Mouse (Mus musculus) MEL (cell line): ENCODE data around the gene Hoxb1. TPM values are rescaled to one million over a fixed set of nuclear protein-coding genes. Genes with fewer than 3 reads are reported as not detected.

Source experiments
- DNase-seq: peaks from one replicate; pipeline ENCODE4 v3.0.0; 2011; ENCODE audit warnings: low read depth, low spot score
- H3K27ac ChIP-seq: 2 replicates; pipeline ENCODE4 v1.5.1; 2012; ENCODE audit warnings: low read depth, mild to moderate bottlenecking, control low read depth, low read length, moderate library complexity; ENCODE audit not compliant: control insufficient read depth
- H3K27me3 ChIP-seq, 2 experiments: fragments of 150-350 bp in 1 of 2; sonication (generic) in 1 of 2; 2 replicates each; pipeline ENCODE4 v1.6.1; 2012; ENCODE audit warnings: low read length in 2 of 2, mild to moderate bottlenecking in 2 of 2, improper control_type of control experiment in 1 of 2, moderate library complexity in 1 of 2; ENCODE audit not compliant: insufficient read depth in 2 of 2, control insufficient read depth in 1 of 2
- H3K36me3 ChIP-seq, 2 experiments: 2 replicates each; pipeline ENCODE4 v1.6.1; 2012 to 2014; ENCODE audit warnings: low read length in 2 of 2, improper control_type of control experiment in 1 of 2, inconsistent platforms in 1 of 2, mild to moderate bottlenecking in 1 of 2; ENCODE audit not compliant: insufficient read depth in 2 of 2, control insufficient read depth in 1 of 2
- H3K4me1 ChIP-seq, 2 experiments: fragments of 150-350 bp in 1 of 2; sonication (generic) in 1 of 2; 2 replicates each; pipeline ENCODE4 v1.6.1; 2012; ENCODE audit warnings: low read length in 2 of 2, improper control_type of control experiment in 1 of 2, mild to moderate bottlenecking in 1 of 2; ENCODE audit not compliant: insufficient read depth in 2 of 2, control insufficient read depth in 1 of 2
- H3K4me3 ChIP-seq, 2 experiments: fragments of 150-350 bp in 1 of 2; sonication (generic) in 1 of 2; 2 replicates each; pipeline ENCODE4 v1.5.1; 2012; ENCODE audit warnings: low read depth in 2 of 2, low read length in 2 of 2, mild to moderate bottlenecking in 2 of 2, moderate library complexity in 2 of 2, control low read depth in 1 of 2, improper control_type of control experiment in 1 of 2; ENCODE audit not compliant: control insufficient read depth in 1 of 2, insufficient read depth in 1 of 2
- H3K79me2 ChIP-seq: 2 replicates; pipeline ENCODE4 v1.6.1; 2012; ENCODE audit warnings: mild to moderate bottlenecking, low read length, moderate library complexity; ENCODE audit not compliant: control insufficient read depth, poor library complexity, insufficient read depth
- H3K9ac ChIP-seq: 2 replicates; pipeline ENCODE4 v1.6.1; 2012; ENCODE audit warnings: low read depth, mild to moderate bottlenecking, control low read depth, low read length, moderate library complexity; ENCODE audit not compliant: control insufficient read depth, poor library complexity, severe bottlenecking
- H3K9me3 ChIP-seq: fragments of 150-350 bp; sonication (generic); replicated peaks from 2 replicates; pipeline ENCODE4 v1.6.1; 2012; ENCODE audit warnings: mild to moderate bottlenecking, low read length, improper control_type of control experiment, moderate library complexity; ENCODE audit not compliant: insufficient read depth
- BHLHE40 ChIP-seq: IDR thresholded peaks from 2 replicates; pipeline ENCODE4 v1.6.1; 2012; ENCODE audit warnings: low read depth, mild to moderate bottlenecking, inconsistent platforms, low read length, improper control_type of control experiment, borderline replicate concordance
- CHD1 ChIP-seq: IDR thresholded peaks from 2 replicates; pipeline ENCODE4 v1.6.1; 2012; ENCODE audit warnings: low read depth, mild to moderate bottlenecking, inconsistent platforms, low read length, improper control_type of control experiment
- CHD2 ChIP-seq: IDR thresholded peaks from 2 replicates; pipeline ENCODE4 v1.6.1; 2011; ENCODE audit warnings: low read length, improper control_type of control experiment
- ELF1 ChIP-seq: IDR thresholded peaks from 2 replicates; pipeline ENCODE4 v1.6.1; 2014; ENCODE audit warnings: low read depth, mild to moderate bottlenecking, inconsistent platforms, low read length, improper control_type of control experiment, moderate library complexity
- EP300 ChIP-seq, 2 experiments: IDR thresholded peaks; 2 replicates each; pipeline ENCODE4 v1.6.1; 2011; ENCODE audit warnings: improper control_type of control experiment in 2 of 2, low read length in 2 of 2, low read depth in 1 of 2, mild to moderate bottlenecking in 1 of 2
- ETS1 ChIP-seq: IDR thresholded peaks from 2 replicates; pipeline ENCODE4 v1.6.1; 2012; ENCODE audit warnings: low read depth, mild to moderate bottlenecking, inconsistent platforms, low read length, improper control_type of control experiment, moderate library complexity
- GABPA ChIP-seq: IDR thresholded peaks from 2 replicates; pipeline ENCODE4 v1.6.1; 2012; ENCODE audit warnings: low read depth, mild to moderate bottlenecking, inconsistent platforms, low read length, improper control_type of control experiment, moderate library complexity
- GATA1 ChIP-seq: IDR thresholded peaks from 2 replicates; pipeline ENCODE4 v1.6.1; 2011; ENCODE audit warnings: low read depth, low read length, improper control_type of control experiment
- MAFK ChIP-seq: IDR thresholded peaks from 2 replicates; pipeline ENCODE4 v1.6.1; 2011; ENCODE audit warnings: low read depth, mild to moderate bottlenecking, low read length, improper control_type of control experiment, borderline replicate concordance
- MAX ChIP-seq: IDR thresholded peaks from 2 replicates; pipeline ENCODE4 v1.6.1; 2011; ENCODE audit warnings: low read length, improper control_type of control experiment
- MAZ ChIP-seq: IDR thresholded peaks from 2 replicates; pipeline ENCODE4 v1.6.1; 2012; ENCODE audit warnings: low read depth, mild to moderate bottlenecking, inconsistent platforms, low read length, improper control_type of control experiment
- NELFE ChIP-seq: IDR thresholded peaks from 2 replicates; pipeline ENCODE4 v1.6.1; 2011; ENCODE audit warnings: low read depth, low read length, improper control_type of control experiment
- RAD21 ChIP-seq: IDR thresholded peaks from 2 replicates; pipeline ENCODE4 v1.6.1; 2011; ENCODE audit warnings: mild to moderate bottlenecking, low read depth, low read length, improper control_type of control experiment
- RCOR1 ChIP-seq: IDR thresholded peaks from 2 replicates; pipeline ENCODE4 v1.6.1; 2012; ENCODE audit warnings: low read depth, mild to moderate bottlenecking, inconsistent platforms, low read length, improper control_type of control experiment
- SMC3 ChIP-seq: IDR thresholded peaks from 2 replicates; pipeline ENCODE4 v1.6.1; 2011; ENCODE audit warnings: low read depth, low read length, improper control_type of control experiment
- TAL1 ChIP-seq: IDR thresholded peaks from 2 replicates; pipeline ENCODE4 v1.6.1; 2012; ENCODE audit warnings: mild to moderate bottlenecking, inconsistent platforms, low read length, moderate library complexity, mixed read lengths
- TBP ChIP-seq: IDR thresholded peaks from 2 replicates; pipeline ENCODE4 v1.8.0; 2011; ENCODE audit warnings: low read depth, low read length, improper control_type of control experiment
- UBTF ChIP-seq: IDR thresholded peaks from 2 replicates; pipeline ENCODE4 v1.6.1; 2012; ENCODE audit warnings: low read depth, mild to moderate bottlenecking, inconsistent platforms, low read length, improper control_type of control experiment, moderate library complexity, borderline replicate concordance; ENCODE audit not compliant: insufficient read depth
- USF1 ChIP-seq: IDR thresholded peaks from 2 replicates; pipeline ENCODE4 v1.6.1; 2014; ENCODE audit warnings: low read depth, mild to moderate bottlenecking, inconsistent platforms, low read length, improper control_type of control experiment, moderate library complexity
- ZKSCAN1 ChIP-seq: IDR thresholded peaks from 2 replicates; pipeline ENCODE4 v1.6.1; 2012; ENCODE audit warnings: low read depth, mild to moderate bottlenecking, inconsistent platforms, low read length, improper control_type of control experiment, moderate library complexity
- ZMIZ1 ChIP-seq: IDR thresholded peaks from 2 replicates; pipeline ENCODE4 v1.6.1; 2012; ENCODE audit warnings: low read depth, mild to moderate bottlenecking, inconsistent platforms, low read length, improper control_type of control experiment, moderate library complexity
- ZNF384 ChIP-seq: IDR thresholded peaks from 2 replicates; pipeline ENCODE4 v1.6.1; 2012; ENCODE audit warnings: low read depth, mild to moderate bottlenecking, inconsistent platforms, low read length, improper control_type of control experiment
- polyA plus RNA-seq, 2 experiments: library from polyadenylated mRNA; stranded (reverse) in 1 of 2; unstranded in 1 of 2; fragments of >175 nt in 1 of 2; fragments of >200 nt in 1 of 2; gene quantifications; 2 replicates each; pipeline versions ENCODE4 v1.2.1 to v1.2.4; 2012; ENCODE audit warnings: low replicate concordance in 2 of 2, low read depth in 1 of 2; ENCODE audit not compliant: insufficient read length in 2 of 2, insufficient read depth in 1 of 2, missing spikeins in 1 of 2
- total RNA-seq: library from RNA; depleted of rRNA; stranded (reverse); fragments of 300-350 nt; gene quantifications from 2 replicates; pipeline ENCODE4 v1.2.3, GENCODE M21; 2012

The Hoxb1 gene
- total and polyA plus RNA-seq, 3 experiments = not detected

DNA sequence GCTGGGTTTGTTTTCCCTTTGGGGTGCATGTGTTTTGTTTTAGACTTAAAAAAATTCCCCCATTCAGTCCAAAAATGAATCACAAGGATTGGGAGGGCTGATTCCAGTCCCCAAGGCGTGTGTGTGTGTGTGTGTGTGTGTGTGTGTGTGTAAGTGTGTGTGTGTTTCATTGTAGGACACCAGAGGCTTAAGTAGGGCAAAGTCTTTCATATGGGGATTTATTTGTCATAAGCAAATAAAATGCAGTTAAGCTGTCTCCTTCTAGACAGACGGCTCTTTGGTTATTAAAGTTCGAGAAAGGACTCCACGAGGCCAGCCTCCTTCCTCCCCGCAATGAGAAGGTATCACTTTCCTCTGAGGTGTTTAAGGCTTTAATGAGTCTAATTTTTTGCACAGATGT lies 43.7 kb upstream of the Hoxb1 start:
- Histone ChIP-seq H3K27me3 (peaks cover 5 to 6% of the 10 kb centered on the region in 2 experiments), H3K9me3 (no peaks in the 10 kb centered on the region), H3K36me3 (no peaks in the 10 kb centered on the region), H3K4me1 (no peaks in the 10 kb centered on the region), H3K79me2 (no peaks in the 10 kb centered on the region), H3K27ac (no peak overlapping the region), H3K4me3 (no peak overlapping the region), H3K9ac (no peak overlapping the region)
- TF ChIP-seq TBP (no peak), MAFK (no peak), RCOR1 (no peak), EP300 (IDR thresholded peaks at IDR 0.05; ENCODE audit: low read depth in 1 of 2, low read length in 2 of 2) (no peak), GABPA (no peak), GATA1 (no peak), CHD1 (no peak), RAD21 (no peak), SMC3 (no peak), ZKSCAN1 (no peak), ZMIZ1 (no peak), UBTF (no peak), ZNF384 (no peak)
- DNase-seq = no peak

DNA sequence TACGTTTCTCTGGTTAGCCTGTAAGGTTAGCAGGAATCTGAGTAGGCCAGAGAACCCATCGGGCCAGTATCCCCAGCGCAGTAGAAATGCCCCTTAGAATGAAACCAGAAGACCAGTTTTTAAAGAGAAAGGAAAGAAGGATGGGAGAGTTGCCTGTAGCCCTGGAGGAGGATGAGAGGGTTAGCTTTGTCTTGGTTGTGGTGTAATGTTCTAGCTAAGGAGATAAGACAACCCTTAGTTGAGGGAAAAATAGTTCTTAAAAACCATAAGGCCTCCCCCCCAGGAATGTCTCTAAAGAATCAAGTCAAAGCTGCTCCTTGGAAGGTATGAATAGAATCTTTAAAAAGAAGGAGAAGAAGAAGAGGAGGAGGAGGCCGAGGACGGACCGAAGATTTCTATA lies 42.8 kb upstream of the Hoxb1 start:
- no peaks in the 10 kb centered on the region for H3K4me1 ChIP-seq
- H3K27ac ChIP-seq = no peak overlapping the region
- peaks cover 5 to 9% of the 10 kb centered on the region in 2 experiments for H3K27me3 ChIP-seq
- TF ChIP-seq TAL1 (no peak), CHD2 (no peak), NELFE (no peak)
- TF ChIP-seq, all 39 proteins: peak for 0
- no peak for DNase-seq
- no peaks in the 10 kb centered on the region for H3K79me2 ChIP-seq
- H3K9ac ChIP-seq = no peak overlapping the region
- H3K36me3 ChIP-seq = no peaks in the 10 kb centered on the region
- H3K4me3 ChIP-seq = no peak overlapping the region
- H3K9me3 ChIP-seq = no peaks in the 10 kb centered on the region

DNA sequence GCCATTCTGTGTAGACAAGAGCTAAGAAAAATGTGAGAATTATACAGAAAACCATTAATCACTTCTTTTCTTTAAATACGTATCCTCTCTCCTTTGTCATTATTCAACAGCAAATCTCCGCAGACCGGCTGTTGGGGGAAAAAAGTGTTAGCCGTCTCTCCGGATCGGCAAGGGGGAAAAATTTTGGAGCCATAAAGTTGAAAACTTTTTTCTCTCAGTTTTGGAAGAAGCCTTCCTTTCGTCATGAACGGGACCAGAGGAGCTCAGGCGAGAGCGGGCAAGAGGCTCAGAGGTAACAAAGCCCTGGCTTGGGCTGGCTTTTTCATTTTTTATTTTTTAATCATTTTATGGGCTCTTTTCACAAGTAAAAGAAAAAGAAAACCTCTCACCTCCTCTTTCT lies 42.4 kb upstream of the Hoxb1 start, which contains the start of gene Hoxb3:
Hoxb3 (plus strand) TSS at position 173 of the 400 bp plus-strand sequence.
- Histone ChIP-seq H3K79me2 (no peaks in the 10 kb centered on the region), H3K27ac (no peak within 1 kb of the TSS), H3K4me3 (no peak within 1 kb of the TSS), H3K27me3 (peaks cover 5 to 9% of the 10 kb centered on the region in 2 experiments), H3K9me3 (no peaks in the 10 kb centered on the region), H3K36me3 (no peaks in the 10 kb centered on the region), H3K4me1 (no peaks in the 10 kb centered on the region), H3K9ac (no peak within 1 kb of the TSS)
- TF ChIP-seq ZKSCAN1 (no peak), ZNF384 (no peak), ELF1 (no peak), MAZ (no peak), BHLHE40 (no peak), USF1 (no peak), MAX (no peak), RAD21 (no peak), ETS1 (no peak)
- no peak for DNase-seq
